Mouse (Mus musculus): ENCODE measurements around the gene Gm17657. TPM values are rescaled to one million over a fixed set of nuclear protein-coding genes. Genes with fewer than 3 reads are reported as not detected.
"Not testable (repeated sequence)": the region's sequence is repeated elsewhere in the genome, so short reads cannot be mapped to it uniquely, and the experiment has no call there.

The Gm17657 gene
- total and polyA plus RNA-seq, 3 experiments, result 0.20 to 0.21 TPM; not detected in 1

- peak overlapping the region; percentile 82 for H3K27ac ChIP-seq (ENCODE audit: insufficient read depth, low read depth)
- dilution Hi-C loops (cut with MboI; ENCODE audit: extremely low pct_ligation_motif_present, extremely low pct_unique_long_range_greater_than_20kb, low sequenced_read_pairs) (no loop called here), in situ Hi-C loops (cut with MboI; ENCODE audit: low pct_ligation_motif_present, low pct_unique_long_range_greater_than_20kb, low sequenced_read_pairs) (no loop called here)
- H3K4me3 ChIP-seq (replicated peaks in 1 of 3; ENCODE audit: low read depth in 2 of 3, low read length in 2 of 3, poor library complexity in 1 of 3), result no peak overlapping the region
- peak overlapping the region; percentile 2; the same call in 1 of the 2 replicates for H3K9ac ChIP-seq (ENCODE audit: insufficient read depth, low read depth)
- no peaks in the 10 kb centered on the region for H3K9me3 ChIP-seq (replicated peaks; ENCODE audit: low read length)
- peaks cover 21% of the 10 kb centered on the region for H3K79me2 ChIP-seq (replicated peaks; ENCODE audit: control insufficient read depth, extremely low read depth, insufficient read depth, poor library complexity, severe bottlenecking)
- H3K27me3 ChIP-seq (replicated peaks), result no peaks in the 10 kb centered on the region
- TF ChIP-seq JUND (conservative IDR thresholded peaks at IDR 0.05; ENCODE audit: low read depth, low read length), result no peak
- TF ChIP-seq SIN3A (IDR thresholded peaks at IDR 0.05; ENCODE audit: low read length), result peak; percentile 49
- peak; percentile 33; the same call in 1 of the 2 replicates for TF ChIP-seq POLR2A (IDR thresholded peaks at IDR 0.05; ENCODE audit: low read depth, low read length)
- TF ChIP-seq ELF1 (IDR thresholded peaks at IDR 0.05; ENCODE audit: low read depth, low read length), result 0 out of 2 replicates have a peak, but pooled peaks have one; percentile 23
- peaks cover 12 to 28% of the 10 kb centered on the region in 2 experiments for H3K36me3 ChIP-seq (replicated peaks in 1 of 2; ENCODE audit: control insufficient read depth in 1 of 2, insufficient read depth in 1 of 2, low read length in 1 of 2)
- H3K4me2 ChIP-seq (ENCODE audit: insufficient read depth, low read depth, poor library complexity, severe bottlenecking), result no peak overlapping the region
- DNase-seq (ENCODE audit: extremely low read depth), result peak; percentile 54
- peaks cover 19 to 39% of the 10 kb centered on the region in 2 experiments for H3K4me1 ChIP-seq (ENCODE audit: control insufficient read depth in 1 of 2, insufficient read depth in 2 of 2)
Observed at GRCm38 (mm10) chr17:29498028-29498427, 51.4 kb downstream of the Gm17657 start.

DNA sequence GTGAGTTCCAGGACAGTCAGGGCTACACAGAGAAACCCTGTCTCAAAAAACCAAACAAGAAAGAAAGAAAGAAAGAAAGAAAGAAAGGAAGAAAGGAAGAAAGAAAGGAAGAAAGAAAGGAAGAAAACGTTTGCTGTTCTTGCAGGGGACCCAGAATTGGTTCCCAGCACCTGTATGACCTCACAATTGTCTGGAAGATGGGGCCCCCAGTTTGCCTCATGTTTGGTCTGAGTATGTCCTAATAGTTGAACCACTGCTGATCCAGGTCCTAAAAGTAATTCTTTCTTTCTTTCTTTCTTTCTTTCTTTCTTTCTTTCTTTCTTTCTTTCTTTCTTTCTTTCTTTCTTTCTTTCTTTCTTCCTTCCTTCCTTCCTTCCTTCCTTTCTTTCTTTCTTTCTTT is 52.0 kb downstream of the Gm17657 start:
- Histone ChIP-seq H3K4me1 (ENCODE audit: control insufficient read depth in 1 of 2, insufficient read depth in 2 of 2) (peaks cover 19 to 39% of the 10 kb centered on the region in 2 experiments), H3K36me3 (replicated peaks in 1 of 2; ENCODE audit: control insufficient read depth in 1 of 2, insufficient read depth in 1 of 2, low read length in 1 of 2) (peaks cover 12 to 32% of the 10 kb centered on the region in 2 experiments), H3K79me2 (replicated peaks; ENCODE audit: control insufficient read depth, extremely low read depth, insufficient read depth, poor library complexity, severe bottlenecking) (peaks cover 27% of the 10 kb centered on the region)
- dilution Hi-C loops (cut with MboI; ENCODE audit: extremely low pct_ligation_motif_present, extremely low pct_unique_long_range_greater_than_20kb, low sequenced_read_pairs); H3K27me3 ChIP-seq (replicated peaks); in situ Hi-C loops (cut with MboI; ENCODE audit: low pct_ligation_motif_present, low pct_unique_long_range_greater_than_20kb, low sequenced_read_pairs); H3K9me3 ChIP-seq (replicated peaks; ENCODE audit: low read length); DNase-seq (ENCODE audit: extremely low read depth); H3K4me2 ChIP-seq (ENCODE audit: insufficient read depth, low read depth, poor library complexity, severe bottlenecking); H3K4me3 ChIP-seq (replicated peaks in 1 of 3; ENCODE audit: low read depth in 2 of 3, low read length in 2 of 3, poor library complexity in 1 of 3); H3K9ac ChIP-seq (ENCODE audit: insufficient read depth, low read depth); H3K27ac ChIP-seq (ENCODE audit: insufficient read depth, low read depth): not testable (repeated sequence)

DNA sequence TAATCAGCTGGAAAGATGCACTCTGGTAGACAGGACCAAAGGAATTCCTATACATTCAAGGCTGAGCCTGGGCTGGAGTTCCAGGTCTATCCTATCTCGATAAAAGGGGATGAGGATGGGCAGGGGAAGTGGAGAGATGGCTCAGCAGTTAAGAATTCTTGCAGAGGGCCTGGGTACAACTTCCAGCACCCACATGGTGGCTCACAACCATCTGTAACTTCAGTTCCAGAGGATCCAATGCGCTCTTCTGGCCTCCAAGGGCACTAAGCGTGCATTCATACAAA is 52.4 kb downstream of the Gm17657 start:
- dilution Hi-C loops (cut with MboI; ENCODE audit: extremely low pct_ligation_motif_present, extremely low pct_unique_long_range_greater_than_20kb, low sequenced_read_pairs), result no loop called here
- Histone ChIP-seq H3K4me1 (ENCODE audit: control insufficient read depth in 1 of 2, insufficient read depth in 2 of 2) (peaks cover 19 to 39% of the 10 kb centered on the region in 2 experiments), H3K27ac (ENCODE audit: insufficient read depth, low read depth) (peak overlapping the region; percentile 69)

More for the DNA sequence above, 52.4 kb downstream of the Gm17657 start:
- TF ChIP-seq HCFC1 (IDR thresholded peaks at IDR 0.05; ENCODE audit: low read depth, low read length) (no peak), MXI1 (IDR thresholded peaks at IDR 0.05; ENCODE audit: low read depth, low read length) (no peak), ZNF384 (IDR thresholded peaks at IDR 0.05; ENCODE audit: low read depth, low read length) (no peak), ZKSCAN1 (IDR thresholded peaks at IDR 0.05; ENCODE audit: borderline replicate concordance, low read depth, low read length) (no peak), MYC (IDR thresholded peaks at IDR 0.05; ENCODE audit: low read depth, low read length) (no peak), NELFE (IDR thresholded peaks at IDR 0.05; ENCODE audit: low read depth, low read length) (no peak), USF2 (conservative IDR thresholded peaks at IDR 0.05; ENCODE audit: low read depth, low read length) (no peak), BHLHE40 (IDR thresholded peaks at IDR 0.05; ENCODE audit: low read depth, low read length) (no peak), TBP (conservative IDR thresholded peaks at IDR 0.05; ENCODE audit: low read depth, low read length) (no peak)
- H3K36me3 ChIP-seq (replicated peaks in 1 of 2; ENCODE audit: control insufficient read depth in 1 of 2, insufficient read depth in 1 of 2, low read length in 1 of 2), result peaks cover 12 to 35% of the 10 kb centered on the region in 2 experiments
- DNase-seq (ENCODE audit: extremely low read depth), result peak; percentile 30
- H3K9me3 ChIP-seq (replicated peaks; ENCODE audit: low read length), result no peaks in the 10 kb centered on the region
- H3K4me2 ChIP-seq (ENCODE audit: insufficient read depth, low read depth, poor library complexity, severe bottlenecking), result no peak overlapping the region
- no peak overlapping the region for H3K9ac ChIP-seq (ENCODE audit: insufficient read depth, low read depth)
- H3K27me3 ChIP-seq (replicated peaks), result no peaks in the 10 kb centered on the region
- peaks cover 31% of the 10 kb centered on the region for H3K79me2 ChIP-seq (replicated peaks; ENCODE audit: control insufficient read depth, extremely low read depth, insufficient read depth, poor library complexity, severe bottlenecking)
- H3K4me3 ChIP-seq (replicated peaks in 1 of 3; ENCODE audit: low read depth in 2 of 3, low read length in 2 of 3, poor library complexity in 1 of 3), result no peak overlapping the region
- in situ Hi-C loops (cut with MboI; ENCODE audit: low pct_ligation_motif_present, low pct_unique_long_range_greater_than_20kb, low sequenced_read_pairs), result no loop called here

All from CH12.LX (cell line).